Mouse (Mus musculus) hindbrain, embryonic 10.5 days (tissue): ENCODE results near the gene Mpeg1. TPM values are rescaled to one million over a fixed set of nuclear protein-coding genes. Genes with fewer than 3 reads are reported as not detected.

Experiments
- DNase-seq: peaks from one replicate; pipeline ENCODE4 v3.0.0-alpha.2; 2017; ENCODE audit warnings: low spot score
- H3K27ac ChIP-seq: fragments of 300-500 bp; sonication (generic); 2 replicates; pipeline ENCODE4 v1.5.1; 2016; ENCODE audit warnings: mild to moderate bottlenecking, moderate library complexity
- H3K27me3 ChIP-seq: fragments of 300-500 bp; sonication (generic); 2 replicates; pipeline ENCODE4 v1.6.1; 2016; ENCODE audit warnings: mild to moderate bottlenecking; ENCODE audit not compliant: poor library complexity, insufficient read depth, severe bottlenecking
- H3K36me3 ChIP-seq: fragments of 300-500 bp; sonication (generic); 2 replicates; pipeline ENCODE4 v1.6.1; 2016; ENCODE audit warnings: mild to moderate bottlenecking, moderate library complexity
- H3K4me1 ChIP-seq: fragments of 300-500 bp; sonication (generic); replicated peaks from 2 replicates; pipeline ENCODE4 v1.6.1; 2016; ENCODE audit warnings: mild to moderate bottlenecking
- H3K4me3 ChIP-seq: fragments of 300-500 bp; sonication (generic); 2 replicates; pipeline ENCODE4 v1.5.1; 2016; ENCODE audit warnings: mild to moderate bottlenecking, moderate library complexity
- H3K9me3 ChIP-seq: fragments of 300-500 bp; sonication (generic); 2 replicates; pipeline ENCODE4 v1.6.1; 2016; ENCODE audit warnings: mild to moderate bottlenecking, moderate library complexity
- WGBS: fragments of 180-500 bp; shearing (Covaris S2); methylation state at CpG from one replicate; pipeline ENCODE4 v1.1.7; 2016; 5-methylcytosine and 5-hydroxymethylcytosine counted together
- polyA plus RNA-seq: library from polyadenylated mRNA; unstranded; fragments of >200 nt; fragmentation: Nextera tagmentation; extraction: Ambion mirVana; gene quantifications from 2 replicates; pipeline ENCODE4 v1.2.1, GENCODE M21; 2016

The Mpeg1 gene
- polyA plus RNA-seq: 0.24 and 0.35 TPM in 2 replicates

DNA sequence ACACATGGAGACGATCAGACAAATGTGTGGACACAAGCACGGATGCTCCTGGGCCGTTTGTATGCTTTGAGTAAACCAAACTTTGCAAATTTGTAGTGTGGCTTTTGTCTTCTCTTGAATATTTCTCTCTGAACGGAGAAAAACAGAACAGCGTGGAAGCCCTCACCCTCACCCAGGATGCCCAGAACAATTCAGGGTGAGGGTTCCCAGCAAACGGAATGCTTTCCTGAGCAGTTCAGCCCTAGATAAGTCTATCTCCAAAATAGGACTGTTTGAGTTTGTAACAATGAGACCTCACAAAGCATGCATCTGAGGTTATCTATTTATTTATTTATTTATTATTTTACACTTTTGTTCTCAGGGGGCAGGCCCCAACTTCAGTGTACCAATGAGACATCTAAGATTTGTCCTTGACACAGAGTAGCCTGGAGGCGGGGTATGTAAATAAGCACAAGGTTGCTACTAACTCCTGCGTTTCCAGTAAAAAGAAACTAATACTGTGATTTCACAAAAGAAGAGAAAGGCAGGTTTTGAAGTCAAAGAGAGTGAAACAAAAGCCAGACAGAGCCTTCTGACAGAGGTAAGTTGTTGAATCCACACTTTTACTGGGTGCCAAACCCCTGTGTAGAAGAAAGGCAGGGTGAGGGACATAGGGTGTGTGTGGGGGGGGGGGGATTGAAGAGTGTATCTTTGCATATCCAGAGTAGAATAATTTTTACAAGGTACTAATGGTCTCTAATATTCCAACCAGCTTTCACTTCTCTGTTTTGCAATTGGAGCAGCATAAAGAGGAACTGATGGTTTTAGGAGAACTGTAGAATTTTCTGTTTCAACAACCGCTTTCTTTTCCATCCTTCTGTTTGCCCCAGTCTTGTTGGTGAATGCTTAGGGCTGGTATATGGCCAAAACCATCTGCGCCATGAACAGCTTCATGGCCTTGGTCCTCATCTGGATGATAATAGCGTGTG is at the start of gene Mpeg1:
TSS of gene Mpeg1 (plus strand) at position 498 of the 968 bp plus-strand sequence.
- Histone ChIP-seq H3K27me3 (no peaks in the 10 kb centered on the region), H3K36me3 (peaks cover 10% of the 10 kb centered on the region), H3K9me3 (no peaks in the 10 kb centered on the region), H3K27ac (no peak within 1 kb of the TSS), H3K4me3 (no peak within 1 kb of the TSS), H3K4me1 (peaks cover 4% of the 10 kb centered on the region; the same call in 1 of the 2 replicates)
- WGBS: 84% methylated on average over 11 of the region's 11 CpGs
- no peak for DNase-seq

DNA sequence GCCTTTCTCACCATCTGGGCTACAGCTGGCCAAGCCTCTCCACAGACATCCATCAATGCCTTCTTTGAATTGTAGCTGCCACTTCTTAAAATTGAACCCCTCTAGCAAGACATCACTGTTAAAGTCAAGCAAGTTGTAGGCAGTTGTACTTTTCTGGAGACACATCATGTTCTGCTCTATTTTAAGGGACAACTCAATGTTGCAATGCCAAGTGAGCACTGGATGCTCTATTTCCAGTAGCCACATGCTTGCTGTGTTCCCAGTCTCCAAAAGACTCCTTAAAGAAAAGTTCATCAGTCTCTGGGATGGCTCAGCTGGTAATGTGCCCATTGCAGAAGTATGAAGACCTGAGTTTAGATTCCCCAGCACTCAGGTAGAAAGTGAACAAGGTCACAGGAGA is 46.8 kb upstream of the Mpeg1 start:
- Histone ChIP-seq H3K4me1 (no peaks in the 10 kb centered on the region), H3K27me3 (no peaks in the 10 kb centered on the region), H3K4me3 (no peak overlapping the region), H3K27ac (no peak overlapping the region), H3K36me3 (no peaks in the 10 kb centered on the region), H3K9me3 (no peaks in the 10 kb centered on the region)
- no peak for DNase-seq

DNA sequence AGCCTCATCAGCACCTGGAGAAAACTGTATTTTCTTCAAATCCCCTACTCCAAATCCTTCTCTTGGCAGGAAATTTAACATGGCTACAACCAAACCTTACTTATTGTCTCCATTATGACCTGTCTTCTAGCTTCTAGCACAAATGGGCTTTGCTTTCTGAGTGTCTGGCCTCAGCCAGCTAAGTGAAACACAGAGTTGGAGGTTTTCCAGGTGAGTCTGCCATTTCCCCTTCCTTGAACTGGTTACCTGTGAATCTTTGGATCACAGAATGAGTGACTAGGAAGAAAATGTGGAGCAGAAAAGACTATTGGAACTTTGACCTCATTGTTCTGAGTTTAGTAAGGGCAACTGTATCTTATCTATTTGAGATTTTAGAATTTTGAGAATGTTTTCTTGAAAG is 43.2 kb upstream of the Mpeg1 start, which contains the start of gene Olfr1441:
TSS of gene Olfr1441 (plus strand) at position 73 of the 400 bp plus-strand sequence.
- Histone ChIP-seq H3K36me3 (no peaks in the 10 kb centered on the region), H3K4me1 (no peaks in the 10 kb centered on the region), H3K27me3 (no peaks in the 10 kb centered on the region), H3K4me3 (no peak within 1 kb of the TSS), H3K9me3 (no peaks in the 10 kb centered on the region), H3K27ac (no peak within 1 kb of the TSS)
- DNase-seq: no peak

DNA sequence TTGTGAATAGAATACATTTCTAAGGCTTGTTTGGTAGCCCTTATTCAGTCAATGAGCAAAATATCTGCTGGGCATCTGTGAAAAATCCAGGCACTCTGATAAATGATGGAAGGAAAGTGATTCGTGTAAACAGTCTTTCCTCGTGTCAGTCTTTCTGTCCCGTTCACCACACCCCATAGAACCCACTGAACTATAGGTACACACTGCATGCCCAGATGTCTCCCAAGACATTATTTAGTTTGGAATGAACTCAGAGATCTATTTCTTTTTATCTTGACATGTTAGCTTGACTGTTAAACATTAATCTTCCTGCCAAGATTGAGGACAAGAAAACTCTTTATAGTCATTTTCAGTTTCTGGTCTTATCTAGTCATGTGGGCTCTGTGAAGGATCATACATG is 42.3 kb upstream of the Mpeg1 start:
- Histone ChIP-seq H3K27me3 (no peaks in the 10 kb centered on the region), H3K4me3 (no peak overlapping the region), H3K9me3 (no peaks in the 10 kb centered on the region), H3K36me3 (no peaks in the 10 kb centered on the region), H3K4me1 (no peaks in the 10 kb centered on the region), H3K27ac (no peak overlapping the region)
- DNase-seq: no peak
- 89% methylated on average over 3 of the region's 3 CpGs for WGBS

DNA sequence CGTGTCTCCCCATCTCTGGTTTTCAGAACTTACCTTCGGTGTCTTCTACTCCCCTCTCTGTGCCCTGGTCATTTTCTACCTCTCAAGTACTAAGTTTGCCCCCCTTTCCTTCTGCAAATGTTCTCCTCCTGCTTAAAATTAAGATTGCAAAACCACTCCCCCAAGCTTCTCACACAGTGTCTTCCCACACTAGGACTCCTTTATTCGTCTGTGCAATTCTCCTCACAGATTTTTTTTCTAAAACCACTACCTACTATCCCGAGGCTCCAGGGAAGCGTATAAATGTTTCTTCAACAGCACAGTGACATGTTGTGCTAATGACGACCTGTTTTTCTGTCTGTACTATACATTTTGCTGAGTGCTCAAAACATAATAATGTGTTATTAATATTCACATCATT is 40.0 kb upstream of the Mpeg1 start:
- Histone ChIP-seq H3K4me1 (no peaks in the 10 kb centered on the region), H3K36me3 (no peaks in the 10 kb centered on the region), H3K9me3 (no peaks in the 10 kb centered on the region), H3K27ac (no peak overlapping the region), H3K27me3 (no peaks in the 10 kb centered on the region), H3K4me3 (no peak overlapping the region)
- 81% methylated on average over 6 of the region's 6 CpGs for WGBS
- no peak for DNase-seq

DNA sequence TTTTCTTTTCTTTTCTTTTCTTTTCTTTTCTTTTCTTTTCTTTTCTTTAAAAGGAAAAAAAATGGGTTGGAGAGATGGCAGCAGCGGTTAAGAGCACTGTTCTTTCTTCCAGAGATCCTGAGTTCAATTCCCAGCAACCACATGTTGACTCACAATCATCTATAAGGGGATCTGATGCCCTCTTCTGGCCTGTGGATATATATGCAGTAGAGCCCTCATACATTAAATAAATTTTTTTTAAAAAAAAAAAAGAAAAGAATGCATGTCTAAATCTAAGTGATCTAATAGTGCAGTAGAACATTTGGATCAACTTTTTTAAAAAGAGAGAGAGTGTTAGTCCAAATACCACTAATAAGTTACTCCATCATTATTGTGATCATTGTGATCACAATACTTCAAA is 38.9 kb upstream of the Mpeg1 start:
- Histone ChIP-seq H3K36me3 (no peaks in the 10 kb centered on the region), H3K4me3 (no peak overlapping the region), H3K27ac (no peak overlapping the region), H3K9me3 (no peaks in the 10 kb centered on the region), H3K27me3 (no peaks in the 10 kb centered on the region), H3K4me1 (no peaks in the 10 kb centered on the region)
- WGBS: 71% methylated on average over 1 of the region's 1 CpGs
- no peak for DNase-seq

DNA sequence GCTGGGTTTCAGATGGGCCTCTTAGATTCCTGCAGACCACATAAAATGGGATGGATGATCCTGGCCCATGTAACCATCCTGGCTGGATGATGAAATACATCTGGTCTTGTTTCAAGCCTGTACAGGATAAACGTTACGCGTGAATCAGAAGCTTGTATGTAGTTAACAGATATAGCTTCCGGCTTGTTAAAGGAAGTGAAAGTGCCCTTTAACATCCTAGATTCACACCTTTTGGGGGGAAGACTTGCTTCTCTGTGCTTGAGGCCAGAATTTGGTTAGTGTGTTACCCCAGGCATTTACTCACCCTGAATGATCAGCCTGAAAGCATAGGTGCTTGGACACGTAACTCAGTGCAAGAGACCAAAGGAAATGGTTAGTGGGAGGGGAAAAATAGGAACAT is 33.5 kb upstream of the Mpeg1 start:
- H3K36me3 ChIP-seq: no peaks in the 10 kb centered on the region
- no peak overlapping the region for H3K4me3 ChIP-seq
- DNase-seq: no peak
- WGBS: 94% methylated on average over 5 of the region's 5 CpGs
- no peaks in the 10 kb centered on the region for H3K27me3 ChIP-seq
- no peaks in the 10 kb centered on the region for H3K4me1 ChIP-seq
- no peaks in the 10 kb centered on the region for H3K9me3 ChIP-seq
- no peak overlapping the region for H3K27ac ChIP-seq

DNA sequence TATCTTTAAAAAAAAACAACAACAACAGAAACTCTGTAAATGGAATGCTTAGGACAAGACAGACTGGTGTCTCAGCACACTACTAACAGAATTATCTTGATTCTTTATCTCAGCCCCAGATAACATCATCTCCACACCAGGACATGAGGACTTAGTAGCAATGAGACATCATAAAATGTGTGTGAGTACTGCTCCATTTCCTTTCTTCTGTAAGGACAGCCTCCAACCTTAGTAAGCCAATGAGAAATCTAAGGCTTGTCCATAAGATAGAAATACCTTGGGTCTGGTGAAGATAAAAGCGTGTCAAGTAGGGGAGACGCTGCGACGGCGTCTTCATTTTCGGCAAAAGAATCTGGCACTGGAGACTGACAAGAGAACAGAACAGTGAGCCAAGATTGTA is 33.0 kb upstream of the Mpeg1 start, which contains the start of gene Pfpl:
TSS of gene Pfpl (plus strand) at position 301 of the 400 bp plus-strand sequence.
- DNase-seq: no peak
- no peaks in the 10 kb centered on the region for H3K27me3 ChIP-seq
- no peaks in the 10 kb centered on the region for H3K4me1 ChIP-seq
- H3K27ac ChIP-seq: no peak within 1 kb of the TSS
- WGBS: 91% methylated on average over 6 of the region's 6 CpGs
- H3K36me3 ChIP-seq: no peaks in the 10 kb centered on the region
- no peaks in the 10 kb centered on the region for H3K9me3 ChIP-seq
- H3K4me3 ChIP-seq: no peak within 1 kb of the TSS

DNA sequence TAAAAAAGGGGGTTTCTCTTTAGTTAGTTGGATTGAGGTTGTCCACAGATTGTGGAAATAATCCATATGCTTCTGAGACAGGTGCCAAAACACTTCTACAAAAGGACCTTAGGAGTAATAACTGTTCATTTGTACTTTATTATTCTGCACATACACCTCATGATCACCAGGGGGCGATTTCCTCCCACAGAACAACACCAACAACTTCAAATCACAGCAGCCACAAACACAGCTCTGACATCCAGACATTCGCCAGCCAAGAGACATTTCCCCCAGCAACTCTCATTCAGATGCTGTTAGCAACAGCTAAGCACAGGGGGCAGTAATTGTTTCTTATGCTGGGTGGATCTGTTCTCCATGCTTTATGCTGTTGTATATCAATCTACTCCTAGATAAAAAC is 27.5 kb upstream of the Mpeg1 start:
- Histone ChIP-seq H3K9me3 (no peaks in the 10 kb centered on the region), H3K27me3 (no peaks in the 10 kb centered on the region), H3K27ac (no peak overlapping the region), H3K4me1 (no peaks in the 10 kb centered on the region), H3K36me3 (no peaks in the 10 kb centered on the region), H3K4me3 (no peak overlapping the region)
- WGBS: 7% methylated on average over 2 of the region's 2 CpGs
- peak; percentile 35 for DNase-seq

DNA sequence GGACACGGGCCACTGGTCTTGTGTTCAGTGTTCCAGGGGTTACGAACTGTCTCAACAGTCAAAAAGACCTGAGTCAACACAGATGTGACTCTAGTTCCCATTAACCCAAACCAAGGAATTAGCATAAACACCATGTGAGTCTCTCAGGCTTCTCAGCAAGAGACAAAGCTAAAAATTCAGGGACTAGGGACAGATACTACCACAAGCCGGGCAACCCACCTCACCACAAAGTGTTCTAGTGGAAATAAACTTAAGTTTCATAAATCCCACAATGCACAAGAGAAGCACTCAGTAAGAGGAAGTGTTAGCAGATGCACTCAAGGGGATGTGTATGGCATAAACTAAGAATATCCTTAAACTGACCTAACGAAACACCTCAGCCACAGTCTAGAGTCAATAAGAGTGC is 25.6 kb upstream of the Mpeg1 start:
- DNase-seq: no peak
- H3K4me1 ChIP-seq: no peaks in the 10 kb centered on the region
- no peaks in the 10 kb centered on the region for H3K9me3 ChIP-seq
- WGBS: 87% methylated on average over 4 of the region's 4 CpGs
- no peak overlapping the region for H3K27ac ChIP-seq
- H3K4me3 ChIP-seq: no peak overlapping the region
- H3K36me3 ChIP-seq: no peaks in the 10 kb centered on the region
- H3K27me3 ChIP-seq: no peaks in the 10 kb centered on the region

DNA sequence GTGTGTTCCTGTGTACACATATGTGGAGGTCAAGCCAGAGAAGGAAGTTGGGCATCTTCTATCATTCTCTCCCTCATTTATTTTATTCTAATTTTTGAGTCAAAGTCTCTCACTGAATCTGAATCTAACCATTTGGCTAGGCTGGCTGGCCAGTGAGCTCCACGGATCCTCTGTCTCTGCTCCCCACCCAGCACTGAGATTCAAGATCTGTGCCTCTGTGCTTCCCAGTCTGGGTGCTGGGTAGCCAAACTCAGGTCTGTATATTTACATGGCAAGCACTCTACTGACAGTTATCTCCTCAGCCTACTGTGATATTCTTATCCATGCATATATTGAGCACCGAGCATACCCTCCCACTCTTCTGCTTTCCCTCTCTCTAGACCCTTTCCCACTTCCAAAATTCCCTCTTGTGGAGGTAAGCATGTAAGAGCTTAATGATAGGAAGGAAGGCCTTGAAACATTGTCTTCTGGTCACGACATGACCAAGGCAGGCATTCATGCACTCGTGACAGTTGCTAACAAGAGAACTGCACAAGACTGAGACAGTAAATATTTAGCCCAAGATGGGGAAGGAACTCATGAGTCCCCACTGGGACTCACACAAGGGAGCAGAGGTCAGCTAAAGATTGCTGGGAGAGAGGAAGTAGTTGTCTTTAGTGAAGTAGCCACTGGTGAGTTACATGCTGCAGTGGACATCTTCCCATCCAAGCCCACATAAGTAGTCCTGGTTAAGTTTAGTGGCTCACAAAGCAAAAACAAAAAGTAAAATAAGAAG is 24.6 kb upstream of the Mpeg1 start:
- Histone ChIP-seq H3K36me3 (no peaks in the 10 kb centered on the region), H3K27ac (no peak overlapping the region), H3K27me3 (no peaks in the 10 kb centered on the region), H3K4me1 (no peaks in the 10 kb centered on the region), H3K4me3 (no peak overlapping the region), H3K9me3 (no peaks in the 10 kb centered on the region)
- WGBS: 88% methylated on average over 4 of the region's 4 CpGs
- no peak for DNase-seq

DNA sequence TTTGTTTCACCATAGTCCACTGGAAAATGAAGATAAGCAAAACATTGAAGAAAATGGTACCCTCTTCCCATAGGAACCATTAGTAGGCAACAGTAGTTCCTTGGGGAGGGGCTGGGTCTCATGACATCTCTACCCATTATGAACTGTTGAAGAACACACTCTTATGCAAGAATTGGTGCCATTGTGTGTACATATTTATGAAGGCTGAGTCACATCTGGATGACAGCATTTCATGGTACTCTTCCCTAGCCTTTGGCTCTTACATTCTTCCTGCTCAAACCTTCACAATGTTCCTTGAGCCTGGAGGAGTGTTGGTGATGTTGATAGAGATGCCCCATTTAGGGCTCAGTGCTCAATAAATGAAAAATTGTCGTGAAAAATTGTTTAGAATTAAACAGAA is 21.0 kb upstream of the Mpeg1 start:
- Histone ChIP-seq H3K4me1 (no peaks in the 10 kb centered on the region), H3K27me3 (no peaks in the 10 kb centered on the region), H3K4me3 (no peak overlapping the region), H3K36me3 (no peaks in the 10 kb centered on the region), H3K27ac (no peak overlapping the region), H3K9me3 (no peaks in the 10 kb centered on the region)
- 49% methylated on average over 1 of the region's 1 CpGs for WGBS
- DNase-seq: no peak

DNA sequence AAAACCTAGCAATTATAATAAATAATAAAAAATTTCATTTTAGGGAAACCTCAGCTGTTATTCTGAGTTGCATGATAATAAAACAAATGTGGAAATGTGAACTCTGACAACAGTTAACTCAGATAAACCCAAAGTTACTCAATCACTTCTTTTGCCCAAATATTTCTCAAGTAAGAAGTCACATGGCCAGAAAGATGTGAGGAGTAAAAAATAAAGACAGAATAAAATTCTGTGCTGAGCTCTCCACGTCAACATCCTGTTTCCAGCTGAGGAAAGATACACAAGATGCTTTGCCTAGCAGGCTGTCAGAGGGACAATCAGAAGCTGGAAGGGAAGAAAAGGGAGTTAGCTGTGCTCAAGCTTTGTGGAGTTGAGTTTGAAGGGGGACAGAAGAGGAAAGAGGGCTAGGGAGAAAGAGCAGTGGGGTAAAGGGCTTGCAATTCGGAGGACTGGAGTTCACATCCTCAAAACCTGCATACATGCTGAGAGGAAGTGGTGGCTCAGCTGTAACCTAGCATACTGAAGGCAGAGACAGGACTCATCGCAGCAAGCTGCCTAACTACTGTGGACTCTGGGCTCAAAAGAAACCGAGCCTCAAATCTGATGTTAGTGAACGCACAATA is 20.4 kb upstream of the Mpeg1 start:
- no peak for DNase-seq
- no peaks in the 10 kb centered on the region for H3K4me1 ChIP-seq
- 71% methylated on average over 5 of the region's 5 CpGs for WGBS

More for the DNA sequence above, 20.4 kb upstream of the Mpeg1 start:
- Histone ChIP-seq H3K4me3 (no peak overlapping the region), H3K36me3 (no peaks in the 10 kb centered on the region), H3K27ac (no peak overlapping the region), H3K27me3 (no peaks in the 10 kb centered on the region), H3K9me3 (no peaks in the 10 kb centered on the region)
